Mouse (Mus musculus) cerebellum, adult 9-10 months (tissue): Measurements from ENCODE around the gene Cdc45.
"Not testable (repeated sequence)": the region's sequence is repeated elsewhere in the genome, so short reads cannot be mapped to it uniquely, and the experiment has no call there.

Experiments
- DNase-seq: peaks from one replicate; pipeline ENCODE4 v3.0.0; 2022

The Cdc45 gene

DNA sequence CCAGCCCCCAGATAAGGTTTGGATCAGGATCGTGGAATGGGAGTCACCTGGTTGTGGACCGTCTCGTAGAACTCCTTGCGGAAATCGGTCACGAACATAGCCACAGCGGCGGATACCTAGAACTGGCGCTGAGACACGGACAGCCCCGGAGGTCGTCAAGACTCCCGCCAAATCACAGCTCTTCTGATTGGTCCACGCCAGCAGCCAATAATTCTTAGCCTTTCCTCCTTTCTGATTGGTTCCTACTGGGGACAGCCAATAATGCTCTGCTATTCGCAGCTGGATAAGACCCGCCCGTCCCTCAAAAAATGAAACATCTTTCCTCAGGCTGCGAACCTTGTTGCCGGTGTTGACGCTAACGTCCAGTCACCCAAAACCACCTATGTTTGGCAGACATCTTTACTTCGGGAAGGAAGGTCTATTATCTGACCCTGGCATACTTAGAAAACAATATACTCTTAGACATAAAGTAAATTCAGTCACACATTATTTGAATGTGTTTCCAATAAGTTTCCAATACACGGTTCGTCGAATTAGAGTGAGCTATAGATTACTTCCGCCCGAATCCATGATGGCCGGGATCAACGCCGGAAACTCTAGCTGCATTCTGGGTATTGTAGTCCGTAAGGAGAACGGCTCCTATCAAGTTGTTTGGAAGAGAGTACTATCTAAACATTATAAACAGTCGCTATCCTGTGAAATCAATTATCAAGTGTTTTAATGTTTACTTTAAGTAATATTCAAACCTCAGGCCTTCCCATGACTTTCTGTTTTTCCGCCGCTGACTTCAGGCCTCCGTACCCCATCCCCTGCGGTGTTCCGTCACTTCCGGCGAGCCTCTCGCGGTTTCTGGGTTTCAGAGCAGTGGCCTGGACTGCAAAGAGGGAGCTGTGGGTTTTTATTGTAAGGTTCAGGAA is at the start of gene Cdc45, which contains the start of gene Ufd1:
Gene Cdc45, minus strand, starts transcription at position 520 of the 917 bp plus-strand sequence.
Gene Ufd1, plus strand, starts transcription at position 312 of the 917 bp plus-strand sequence.
- peak; percentile 94 for DNase-seq

DNA sequence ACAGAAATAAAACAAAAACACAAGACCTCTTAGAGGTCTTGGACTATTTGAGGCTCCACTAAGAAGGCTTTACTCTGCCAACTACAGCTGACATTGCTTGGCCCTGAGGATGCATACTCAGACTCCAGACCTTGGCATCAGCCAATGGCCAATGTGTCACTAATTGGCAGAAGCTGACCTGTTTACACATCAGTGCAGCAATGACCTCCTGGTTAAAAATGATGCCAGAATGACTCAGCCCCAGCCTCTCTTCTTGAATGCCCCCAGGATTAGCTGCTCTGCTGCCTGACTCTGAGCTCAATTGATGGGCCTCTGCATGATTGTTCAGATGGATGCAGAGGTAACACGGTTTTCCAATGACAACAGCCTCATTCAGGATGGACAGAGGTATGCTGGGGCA is 48.4 kb upstream of the Cdc45 start:
- peak; percentile 65 for DNase-seq

DNA sequence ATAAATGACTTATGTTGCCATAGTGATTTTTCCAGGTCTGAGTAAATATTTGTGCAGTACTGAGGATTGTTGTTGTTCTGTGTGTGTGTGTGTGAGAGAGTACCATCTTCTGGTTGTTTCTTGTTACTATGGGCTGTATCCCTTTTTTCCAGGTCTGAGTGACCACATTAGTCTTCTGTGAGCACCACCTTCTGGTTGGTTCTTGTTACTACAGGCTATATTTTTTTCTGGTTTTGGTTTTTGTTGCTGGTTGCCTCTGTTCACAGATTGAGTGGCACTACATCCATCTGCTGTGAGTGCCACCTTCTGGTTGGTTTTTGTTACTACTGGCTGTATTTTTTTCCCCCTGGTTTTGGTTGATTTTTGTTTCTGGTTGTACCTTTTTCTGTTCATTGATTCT is 46.8 kb upstream of the Cdc45 start:
- DNase-seq: peak; percentile 97

DNA sequence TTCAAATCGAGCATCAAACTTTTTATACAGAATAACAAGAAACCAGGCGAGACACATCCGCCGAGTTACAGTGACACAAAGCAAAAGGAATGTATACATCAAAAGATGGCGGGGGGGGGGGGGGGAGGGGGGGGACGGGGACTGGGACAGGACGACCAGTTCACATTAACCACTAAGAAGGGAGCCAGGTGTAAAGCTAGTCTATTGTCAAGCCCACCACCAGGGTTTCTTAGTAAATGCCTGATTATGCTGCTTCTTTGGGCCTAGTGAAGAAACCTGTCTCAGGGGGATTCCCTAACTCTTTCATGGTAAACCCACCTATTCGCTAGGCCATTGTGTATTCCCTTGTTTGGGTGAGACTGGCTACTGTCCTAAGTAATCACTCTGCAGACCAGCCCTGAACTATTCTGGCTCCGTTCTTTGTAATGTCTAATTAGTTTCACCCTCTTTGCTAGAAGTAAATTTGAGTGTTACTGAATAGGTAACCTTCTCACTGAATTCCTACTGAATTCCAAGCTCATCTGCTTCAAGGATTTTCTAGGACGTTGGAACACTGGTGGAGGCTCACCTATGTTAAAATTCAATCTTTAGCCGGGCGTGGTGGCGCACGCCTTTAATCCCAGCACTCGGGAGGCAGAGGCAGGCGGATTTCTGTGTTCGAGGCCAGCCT is 37.9 kb upstream of the Cdc45 start:
- not testable (repeated sequence) for DNase-seq

DNA sequence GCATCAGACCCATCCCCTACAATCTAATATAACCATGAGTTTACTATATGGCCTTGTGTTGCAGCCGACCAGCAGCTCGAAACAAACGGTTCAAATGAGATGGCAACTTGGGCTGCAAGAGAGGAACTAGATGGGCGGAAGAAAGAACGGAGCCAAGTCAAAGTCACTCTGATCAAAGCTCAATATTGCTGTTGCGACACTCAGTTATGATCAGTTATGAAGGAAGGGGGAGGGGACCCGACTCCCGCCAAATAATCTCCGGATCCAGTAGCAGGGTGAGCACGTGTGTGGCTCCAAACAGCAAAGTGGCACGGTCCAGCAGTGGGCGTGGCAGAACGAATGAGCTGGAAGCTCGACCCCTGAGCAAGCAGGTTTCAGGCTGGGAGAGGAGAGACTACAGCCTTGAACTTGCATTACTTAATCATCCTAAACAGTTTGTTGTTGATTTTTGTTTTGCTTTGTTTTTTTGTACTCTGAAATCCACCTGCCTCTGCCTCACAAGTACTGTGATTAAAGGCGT is 34.6 kb upstream of the Cdc45 start:
- no peak for DNase-seq

DNA sequence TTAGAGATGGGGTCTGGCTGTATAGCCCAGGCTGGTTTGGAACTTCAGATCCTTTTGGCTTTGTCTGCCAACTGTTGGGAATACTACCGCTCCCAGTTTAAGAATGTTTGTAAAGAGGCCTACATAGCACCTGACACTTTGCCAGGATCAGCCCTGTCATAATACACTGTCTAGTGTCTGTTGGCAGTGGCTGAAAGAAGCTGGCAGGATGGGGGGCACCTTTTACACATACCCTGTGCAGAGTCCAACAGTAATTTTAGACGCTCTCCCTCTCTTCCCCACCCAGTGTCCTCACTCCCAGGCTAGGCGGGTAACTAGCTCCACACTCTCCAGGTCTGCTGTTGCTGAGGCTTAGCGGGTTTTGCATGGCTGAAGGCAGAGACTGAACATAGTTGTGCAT is 26.6 kb upstream of the Cdc45 start:
- DNase-seq: no peak

DNA sequence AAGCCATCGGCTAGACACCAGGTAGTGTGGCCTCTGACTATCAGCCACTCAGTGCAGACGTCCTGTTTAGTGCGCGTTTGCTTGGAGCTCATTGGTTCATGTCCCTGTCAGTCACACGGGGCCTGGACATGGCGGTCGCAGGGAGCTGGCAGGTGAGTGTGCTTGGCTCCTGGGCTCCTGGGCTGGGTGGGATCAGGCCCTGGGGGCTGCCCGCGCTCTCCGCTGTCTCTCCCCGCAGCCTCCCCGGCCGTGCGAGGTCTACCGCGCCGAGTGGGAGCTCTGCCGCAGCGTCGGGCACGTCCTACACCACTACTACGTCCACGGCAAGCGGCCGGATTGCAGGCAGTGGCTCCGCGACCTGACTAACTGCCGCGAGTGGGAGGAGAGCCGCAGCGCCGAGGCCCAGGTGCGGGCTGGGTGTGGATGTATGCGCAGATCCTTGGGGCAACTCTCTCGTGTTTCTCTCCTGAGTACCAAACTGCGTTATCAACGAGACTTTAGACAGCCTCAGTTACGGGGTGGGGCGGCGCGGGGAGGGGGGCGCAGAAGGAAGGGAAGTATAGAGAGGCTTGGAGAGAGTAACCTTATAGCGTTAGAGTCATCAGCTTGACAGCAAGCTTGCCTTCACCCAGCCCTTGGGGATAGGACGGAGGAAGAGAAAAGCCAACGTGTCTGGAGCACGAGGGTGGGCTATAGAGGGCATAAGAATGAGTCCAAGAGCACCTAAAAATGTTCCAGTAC is 24.9 kb upstream of the Cdc45 start, which contains the start of the genes 2510002D24Rik and Gm28539:
Gene 2510002D24Rik, plus strand, starts transcription at position 111 of the 741 bp plus-strand sequence.
Gene Gm28539, plus strand, starts transcription at position 117 of the 741 bp plus-strand sequence.
- peak; percentile 98 for DNase-seq

DNA sequence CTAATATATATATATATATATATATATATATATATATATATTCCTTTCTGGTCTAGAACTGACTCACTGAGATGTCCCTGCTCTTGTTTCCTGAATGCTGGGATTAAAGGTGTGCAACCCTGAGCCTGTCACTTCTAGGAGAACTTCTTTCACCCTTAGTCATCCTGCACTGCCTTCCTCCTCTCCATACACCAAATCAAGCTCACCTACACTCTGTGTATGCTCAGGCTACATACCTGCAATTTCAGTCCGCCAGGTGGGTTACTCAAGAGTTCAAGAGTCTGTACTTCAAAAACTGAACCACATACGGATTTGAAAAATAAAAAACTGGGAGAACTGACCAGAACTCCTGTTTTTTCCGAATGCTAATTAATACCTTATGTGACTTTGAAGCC is 24.3 kb upstream of the Cdc45 start:
- no peak for DNase-seq

DNA sequence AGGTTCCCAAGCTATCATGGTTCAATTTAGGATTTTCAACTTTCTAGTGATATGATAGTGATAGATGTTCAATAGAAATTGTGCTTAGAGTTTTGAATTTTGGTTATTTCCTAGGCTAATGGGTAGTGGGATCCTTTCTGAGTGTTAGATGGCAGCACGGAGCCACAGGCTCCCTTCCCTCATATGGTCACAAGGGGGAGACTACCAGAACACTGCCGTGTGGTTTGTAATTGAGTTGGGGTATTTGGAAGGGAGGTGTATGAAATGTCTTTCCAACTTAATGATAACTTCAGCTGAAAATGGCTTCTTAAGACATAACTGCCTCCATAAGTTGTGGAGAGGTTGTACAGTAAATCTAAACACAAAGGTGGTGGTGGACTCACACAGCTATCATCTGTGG is 21.7 kb upstream of the Cdc45 start:
- DNase-seq: no peak

DNA sequence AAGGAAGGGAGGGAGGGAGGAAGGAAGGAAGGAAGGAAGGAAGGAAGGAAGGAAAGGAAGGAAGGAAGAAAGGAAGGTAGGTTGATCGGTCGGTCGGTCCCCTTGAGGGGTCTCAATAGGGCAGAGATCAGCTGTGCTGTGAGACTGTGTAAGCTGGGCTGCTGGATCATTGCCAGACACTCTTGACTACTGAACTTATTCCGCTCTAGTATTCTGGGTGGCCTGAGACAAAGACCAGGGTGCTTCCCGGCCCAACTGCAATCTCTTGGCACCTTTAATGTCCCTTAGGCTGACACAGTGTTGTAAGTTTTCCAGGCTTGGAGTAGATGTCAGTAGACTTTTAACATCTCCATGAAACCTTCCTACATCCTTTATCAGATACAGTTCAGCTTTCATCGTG is 17.3 kb upstream of the Cdc45 start:
- no peak for DNase-seq

DNA sequence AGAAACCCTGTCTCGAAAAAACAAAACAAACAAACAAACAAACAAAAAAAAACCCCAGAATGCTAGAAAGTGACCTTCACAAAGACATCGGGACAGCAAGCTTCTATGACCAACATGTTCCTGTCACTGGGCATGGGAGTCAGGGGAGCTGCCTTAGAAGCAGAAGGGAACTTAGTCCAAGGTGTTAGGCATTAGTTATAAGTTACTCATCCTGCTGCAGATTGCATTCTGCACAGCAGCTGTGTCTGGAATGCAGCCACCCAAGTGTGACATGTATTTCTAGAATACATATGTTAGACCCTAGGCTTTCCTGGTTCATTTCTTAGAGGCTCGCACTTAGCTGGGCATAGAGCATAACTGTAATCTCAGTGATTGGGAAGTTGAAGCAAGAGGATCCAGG is 16.8 kb upstream of the Cdc45 start:
- no peak for DNase-seq

DNA sequence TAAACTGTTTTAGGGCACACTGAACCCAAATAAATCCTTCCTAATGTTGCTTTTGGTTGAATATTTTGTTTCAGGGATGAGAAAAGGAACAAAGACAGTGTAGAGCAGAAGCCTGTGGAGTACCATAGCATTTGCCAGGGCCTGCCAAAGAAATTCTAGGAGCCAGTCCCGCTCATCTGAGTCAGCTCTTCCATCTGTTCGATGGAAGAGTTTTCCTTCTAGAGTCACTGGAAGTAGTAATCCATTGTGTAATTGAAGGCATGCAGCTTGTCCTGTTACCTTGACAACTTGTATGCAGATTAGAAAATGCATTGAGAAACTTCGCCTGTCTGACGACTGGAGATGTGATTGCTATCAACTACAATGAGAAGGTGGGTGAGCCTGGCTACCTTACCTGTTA is 11.1 kb upstream of the Cdc45 start:
- DNase-seq: no peak

DNA sequence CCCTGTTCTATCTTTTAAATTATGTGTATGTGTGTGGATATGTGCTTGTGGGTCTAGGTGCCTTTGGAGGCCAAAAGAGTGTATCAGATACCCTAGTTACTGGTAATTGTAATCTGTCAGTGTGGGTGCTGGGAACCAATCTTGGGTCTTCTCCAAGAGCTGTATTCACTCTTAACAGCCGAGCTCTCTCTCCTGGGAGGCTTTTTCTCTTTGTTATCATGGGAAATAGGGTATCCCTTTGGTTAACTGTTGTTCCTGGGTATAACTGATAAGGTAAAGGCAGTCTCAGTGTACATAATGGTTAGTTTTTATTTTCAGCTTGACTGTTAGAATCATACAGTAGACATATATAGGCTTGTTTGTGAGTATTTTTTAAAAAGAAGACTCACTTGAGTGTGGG is 10.6 kb upstream of the Cdc45 start:
- DNase-seq: no peak

DNA sequence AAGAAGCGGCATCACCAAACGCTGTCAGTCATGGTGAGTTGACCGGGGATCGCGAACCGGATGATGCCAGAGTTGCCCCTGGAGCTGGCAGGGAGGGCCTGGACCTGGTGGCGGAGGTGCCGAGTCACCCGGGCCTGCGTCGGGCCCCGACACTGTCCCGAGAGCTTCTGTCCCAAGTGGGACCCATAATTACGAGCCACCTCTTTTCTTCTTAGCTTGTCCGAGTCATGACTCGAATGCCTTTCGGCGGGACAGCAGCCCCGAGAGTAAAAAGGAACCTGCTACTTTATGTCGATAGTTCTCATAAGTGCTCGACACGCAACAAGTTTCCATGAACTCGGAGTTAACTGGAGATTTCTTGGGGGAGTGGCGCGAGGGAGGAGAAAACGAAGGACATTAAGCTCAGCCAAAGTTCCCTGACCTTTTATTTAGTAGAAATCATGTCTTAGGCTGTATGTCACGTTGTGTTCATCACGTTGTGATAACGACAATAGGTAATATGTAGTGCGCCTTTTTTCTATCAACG is 661 bp upstream of the Cdc45 start:
- DNase-seq: no peak

DNA sequence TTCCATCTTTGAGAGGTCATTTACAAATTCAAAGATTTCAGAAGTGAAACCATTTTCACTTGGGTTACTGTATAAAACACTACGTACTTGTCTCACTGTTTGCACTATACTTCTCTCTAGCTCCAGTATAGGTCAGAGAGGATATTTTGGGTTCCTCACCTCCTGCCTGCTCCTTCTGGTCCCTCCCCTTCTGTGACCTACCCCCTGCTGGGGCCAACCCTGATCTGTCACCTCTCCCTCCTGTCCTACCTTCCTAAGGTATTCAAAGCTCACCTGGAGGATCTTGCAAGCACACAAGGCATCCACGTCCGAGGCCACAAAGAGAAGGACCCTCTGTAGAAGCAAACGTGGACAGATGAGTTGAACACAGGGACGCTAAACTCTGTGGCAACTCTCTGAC is 755 bp downstream of the Cdc45 start:
- DNase-seq: no peak

DNA sequence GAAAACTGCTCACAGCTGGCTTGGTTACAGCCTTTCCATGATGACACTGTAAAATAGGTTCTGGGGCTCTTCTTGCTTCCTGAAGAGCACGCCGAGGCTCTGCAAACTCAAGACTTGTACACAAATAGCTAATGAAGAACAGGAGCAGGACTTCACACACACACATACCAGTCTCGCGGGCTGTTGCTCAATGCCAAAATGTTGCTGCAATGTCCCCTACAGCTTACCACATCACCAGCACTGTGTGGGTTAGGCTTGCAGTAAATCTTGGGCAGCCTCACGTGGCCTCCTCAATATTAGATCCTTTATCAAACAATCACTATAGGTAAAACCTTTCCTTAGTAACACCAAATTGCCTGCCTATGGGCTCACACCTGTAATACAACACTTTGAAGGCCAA is 2.8 kb downstream of the Cdc45 start:
- no peak for DNase-seq

DNA sequence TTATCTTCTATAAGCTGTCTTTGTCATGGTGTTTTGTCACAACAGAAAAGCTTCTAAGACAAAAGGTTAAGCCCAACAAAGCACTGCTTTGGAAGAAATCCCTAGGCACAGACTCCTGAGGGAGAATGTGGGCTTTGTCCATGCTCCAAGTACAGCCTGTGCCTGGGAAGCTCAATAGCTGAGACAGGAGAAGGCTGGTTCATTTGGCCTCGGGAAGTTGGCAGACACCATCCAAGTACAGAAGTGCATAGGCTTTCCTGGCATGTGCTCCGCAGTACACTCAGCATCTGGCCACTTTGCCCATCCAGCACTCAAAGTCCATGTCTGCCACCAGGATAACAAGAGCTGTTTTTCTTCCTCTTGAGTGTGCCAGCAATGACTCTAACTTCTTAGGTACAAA is 6.0 kb downstream of the Cdc45 start:
- DNase-seq: no peak

DNA sequence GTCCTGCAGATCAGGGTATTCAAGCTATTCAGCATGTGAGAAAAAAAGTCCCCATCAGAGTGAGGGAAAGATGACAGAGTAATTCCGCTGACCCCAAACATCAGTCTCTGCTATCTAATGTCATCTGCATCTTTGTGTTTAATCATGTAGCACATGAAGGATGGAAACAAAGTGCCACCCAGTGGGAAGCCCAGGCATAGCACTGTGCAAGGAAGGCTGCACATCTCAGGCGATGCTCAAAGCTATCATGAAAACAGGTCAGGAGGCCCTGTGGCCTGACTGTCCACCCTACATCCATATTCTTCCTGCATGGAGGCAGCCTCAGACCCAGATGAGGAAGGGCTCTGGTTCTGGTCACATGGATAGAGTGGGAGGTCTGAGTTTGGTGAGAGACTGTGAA is 12.9 kb downstream of the Cdc45 start:
- DNase-seq: peak; percentile 30

DNA sequence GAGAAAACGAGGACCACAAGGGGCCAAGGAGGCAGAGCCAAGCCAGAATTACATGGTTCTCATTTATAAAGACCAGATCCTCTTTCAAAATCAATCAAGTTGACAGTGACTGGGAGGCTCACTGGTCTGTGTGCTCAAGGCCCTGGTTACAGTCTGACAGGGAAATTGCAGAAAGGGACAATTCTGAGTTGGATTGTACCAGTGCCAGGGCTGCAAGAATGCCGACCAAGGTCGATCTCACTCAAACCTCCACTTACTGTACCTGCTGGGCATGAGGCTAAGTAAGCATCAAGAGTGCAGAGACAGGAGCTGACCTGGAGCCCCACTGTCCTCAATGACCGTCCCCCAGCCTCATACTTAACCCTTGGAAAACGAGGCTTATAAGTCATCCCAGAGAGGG is 13.6 kb downstream of the Cdc45 start:
- DNase-seq: no peak

DNA sequence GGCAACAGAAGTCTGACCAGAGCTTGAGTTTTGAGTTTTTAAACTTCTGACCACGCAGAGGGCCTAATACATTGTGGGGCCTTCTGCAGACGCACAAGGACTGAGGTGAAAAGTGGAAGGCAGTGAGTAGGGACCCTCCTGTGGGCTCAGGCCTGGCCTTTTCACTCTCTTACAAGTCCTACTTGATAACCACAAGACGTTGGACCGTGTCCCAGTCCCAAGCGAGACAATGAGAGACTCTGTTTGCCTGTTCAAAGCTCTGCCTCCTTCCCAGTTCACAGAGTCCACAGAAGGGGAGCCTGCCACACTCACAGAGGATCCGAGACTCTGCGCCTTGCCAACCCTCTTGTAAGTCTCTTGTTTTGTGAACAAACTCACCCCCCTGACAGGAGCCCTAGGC is 15.1 kb downstream of the Cdc45 start:
- no peak for DNase-seq

DNA sequence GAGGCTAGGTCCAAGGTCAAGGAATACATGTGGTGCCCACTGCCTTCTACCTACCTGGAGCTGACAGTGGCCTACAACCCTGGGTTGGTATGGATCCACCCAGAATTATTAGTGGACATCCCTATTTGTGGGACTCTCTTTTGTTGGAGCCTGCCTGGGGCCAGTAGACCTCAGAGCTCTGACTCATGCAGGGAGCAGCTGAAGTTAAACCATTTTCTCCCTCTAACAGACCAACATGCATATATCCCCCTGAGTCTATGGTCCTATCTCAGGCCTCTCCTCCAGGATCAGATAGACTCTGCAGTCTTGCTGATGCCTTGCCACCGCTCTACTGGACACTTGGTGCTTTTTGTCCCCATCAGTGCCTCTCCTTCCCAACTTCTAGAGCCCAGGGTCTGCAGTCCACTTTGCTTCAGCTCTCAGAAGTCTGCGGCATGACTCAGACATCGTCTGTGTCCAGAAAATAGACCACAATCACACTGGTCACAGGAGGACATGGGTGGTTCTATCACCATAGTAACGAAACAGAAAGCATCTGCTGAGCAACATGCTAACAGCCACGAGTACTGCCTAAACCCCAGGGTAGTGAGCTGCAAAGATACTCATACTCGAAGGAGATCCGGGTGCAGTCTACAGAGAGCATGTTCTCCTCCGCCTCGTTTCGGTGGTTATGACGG is 16.4 kb downstream of the Cdc45 start:
- DNase-seq: no peak
